Mouse (Mus musculus): ENCODE measurements around the gene Ostm1. TPM values are rescaled to one million over a fixed set of nuclear protein-coding genes. Genes with fewer than 3 reads are reported as not detected.
A peak's percentile ranks its signal among the peaks of the same experiment; 100 is the strongest.

Ostm1 gene
- total RNA-seq, 2 experiments from 2014 or later: 58.9 to 59.8 TPM

DNA sequence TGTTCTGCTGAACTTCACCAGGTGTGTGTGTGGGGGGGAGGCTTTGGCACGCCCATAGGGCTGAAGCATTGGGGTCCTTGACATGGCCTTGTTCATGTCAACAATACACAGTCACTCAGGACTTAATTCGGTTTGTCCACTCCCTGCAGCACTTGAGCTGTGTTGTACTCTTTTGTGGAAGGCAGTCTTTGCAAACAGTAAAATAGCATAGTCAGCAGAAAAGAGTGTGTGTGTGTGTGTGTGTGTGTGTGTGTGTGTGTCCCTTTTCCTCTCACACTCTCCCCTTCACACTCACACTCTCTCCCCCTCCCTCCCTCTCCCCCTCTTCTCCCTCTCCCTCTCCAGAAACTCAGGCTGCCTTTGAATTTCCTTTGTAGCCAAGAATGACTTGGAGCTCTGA, 34.7 kb downstream of the Ostm1 start:
- DNase-seq (ENCODE audit: low spot score in 2 of 2): no peak

- DNase-seq (ENCODE audit: low spot score in 2 of 2): no peak
These were observed 42.3 kb downstream of the Ostm1 start for GRCm38 (mm10) chr10:42625907-42626306.

DNA sequence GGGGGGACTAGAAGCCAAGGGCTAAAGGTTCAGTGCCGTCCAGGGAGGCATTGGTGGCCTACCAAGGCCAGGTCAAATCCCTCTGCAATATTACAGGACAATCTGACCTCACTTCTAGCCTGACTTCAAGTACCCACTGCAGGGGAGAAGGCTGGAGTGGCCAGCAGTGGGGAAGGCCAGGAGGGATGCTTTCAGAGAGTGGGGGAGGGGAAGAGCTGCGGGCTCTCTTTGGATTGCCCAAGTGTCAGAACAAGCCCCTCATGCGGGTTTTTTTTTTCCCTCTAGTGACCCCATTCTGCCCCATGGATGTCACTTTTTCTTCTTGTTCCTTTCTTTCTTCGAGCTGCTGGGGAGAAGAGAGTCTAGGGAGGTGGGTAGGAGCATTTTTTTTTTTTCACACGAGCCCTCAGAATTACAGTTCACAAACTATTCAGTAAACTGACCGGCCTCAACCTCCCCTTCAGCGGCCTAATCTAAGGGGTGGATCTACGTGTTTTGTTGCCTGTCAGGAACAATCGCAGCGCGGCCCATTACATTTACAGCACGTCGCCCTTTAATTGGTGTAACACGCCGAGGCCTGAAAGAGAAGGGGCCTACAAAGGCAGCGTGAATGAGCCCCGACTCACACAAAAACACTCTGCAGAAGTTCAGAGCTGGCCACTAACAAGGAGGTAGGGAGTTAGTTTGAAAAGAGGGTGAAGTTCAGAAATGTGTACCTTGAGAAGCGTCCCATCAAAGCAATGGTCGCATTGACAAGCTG, 47.2 kb downstream of the Ostm1 start:
- no peak for DNase-seq (ENCODE audit: low spot score in 2 of 2)

- DNase-seq (ENCODE audit: low spot score in 2 of 2): no peak
These were observed 48.3 kb downstream of the Ostm1 start for GRCm38 (mm10) chr10:42631754-42632452.

GRCm38 (mm10) chr10:42632453-42633360, 49.1 kb downstream of the Ostm1 start:
- DNase-seq (ENCODE audit: low spot score in 2 of 2): no peak

DNA sequence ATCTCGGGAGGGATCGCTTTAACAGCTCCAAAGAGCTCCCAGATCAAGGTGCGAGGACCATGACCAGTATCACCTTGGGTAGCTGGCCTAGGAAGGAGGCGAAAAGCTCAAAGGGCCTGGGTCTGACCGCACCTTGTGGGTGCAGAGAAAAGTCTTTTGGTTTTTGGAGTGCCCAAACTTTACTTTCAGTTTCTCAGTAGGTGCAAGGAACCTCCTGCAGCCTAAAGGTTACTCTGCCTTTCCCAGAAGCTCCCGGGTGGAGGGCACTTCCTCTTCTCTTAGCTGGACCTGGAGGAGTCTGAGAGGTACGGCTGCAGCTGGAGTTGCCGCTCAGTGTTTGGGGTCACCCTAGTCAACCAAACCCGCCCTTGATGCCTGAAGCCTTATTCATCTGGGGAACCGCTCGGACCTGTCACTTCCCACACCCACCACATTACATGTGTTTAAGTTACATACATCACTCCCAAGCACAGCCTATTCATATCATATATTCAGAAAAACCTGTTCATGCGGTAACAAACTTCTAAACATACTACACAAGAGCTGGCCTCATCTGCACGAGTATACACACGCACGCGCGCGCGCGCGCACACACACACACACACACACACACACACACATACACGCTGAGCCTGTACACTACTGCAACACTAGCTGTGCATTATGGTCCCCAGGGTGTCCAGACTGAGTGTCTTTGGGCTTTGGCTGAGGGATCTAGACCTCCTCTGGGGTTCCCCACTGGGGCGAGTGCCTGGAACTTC, 49.9 kb downstream of the Ostm1 start:
- no peak for DNase-seq (ENCODE audit: low spot score in 2 of 2)

- DNase-seq (ENCODE audit: low spot score in 2 of 2): no peak
These were observed 50.6 kb downstream of the Ostm1 start for GRCm38 (mm10) chr10:42634122-42634720.

GRCm38 (mm10) chr10:42635046-42635445, 51.4 kb downstream of the Ostm1 start:
- DNase-seq (ENCODE audit: low spot score in 2 of 2): no peak

- DNase-seq (ENCODE audit: low spot score in 2 of 2): no peak
These were observed 52.1 kb downstream of the Ostm1 start for GRCm38 (mm10) chr10:42635566-42636359.

- no peak for DNase-seq (ENCODE audit: low spot score in 2 of 2)
These were observed 52.9 kb downstream of the Ostm1 start for GRCm38 (mm10) chr10:42636360-42637182.

DNA sequence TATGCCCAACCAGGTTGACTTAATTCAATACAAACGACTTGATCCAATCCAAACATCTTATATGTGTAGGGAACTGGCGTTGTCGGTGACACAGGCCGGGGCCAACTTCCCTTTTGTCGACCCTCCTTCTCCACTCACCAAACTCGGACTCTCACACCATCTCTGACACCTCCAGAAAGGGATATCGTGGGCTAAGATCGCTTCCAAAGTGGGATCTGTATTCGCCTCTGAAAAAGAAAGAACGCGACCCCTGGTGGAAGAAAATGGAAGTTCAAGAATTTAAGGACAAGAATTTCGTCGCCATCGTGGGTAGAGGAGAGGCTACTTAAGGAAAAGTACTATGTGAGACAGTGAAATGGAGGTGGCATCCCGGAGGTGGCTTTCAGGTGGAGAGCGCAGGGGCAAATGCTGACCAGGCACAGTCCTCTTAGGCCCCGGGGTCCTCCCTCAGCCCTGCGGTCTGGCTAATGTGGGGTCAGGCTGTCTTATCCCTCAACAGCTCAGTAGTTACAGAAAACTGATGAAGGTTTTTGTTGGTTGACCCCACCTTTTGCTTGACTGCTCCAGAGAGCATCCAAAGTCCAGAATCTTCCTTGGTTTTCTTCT, 53.7 kb downstream of the Ostm1 start:
- DNase-seq (ENCODE audit: low spot score in 2 of 2): peak in 1 of 2 experiments; percentile 72

GRCm38 (mm10) chr10:42639856-42640255, 56.2 kb downstream of the Ostm1 start:
- DNase-seq (ENCODE audit: low spot score in 2 of 2): no peak

DNA sequence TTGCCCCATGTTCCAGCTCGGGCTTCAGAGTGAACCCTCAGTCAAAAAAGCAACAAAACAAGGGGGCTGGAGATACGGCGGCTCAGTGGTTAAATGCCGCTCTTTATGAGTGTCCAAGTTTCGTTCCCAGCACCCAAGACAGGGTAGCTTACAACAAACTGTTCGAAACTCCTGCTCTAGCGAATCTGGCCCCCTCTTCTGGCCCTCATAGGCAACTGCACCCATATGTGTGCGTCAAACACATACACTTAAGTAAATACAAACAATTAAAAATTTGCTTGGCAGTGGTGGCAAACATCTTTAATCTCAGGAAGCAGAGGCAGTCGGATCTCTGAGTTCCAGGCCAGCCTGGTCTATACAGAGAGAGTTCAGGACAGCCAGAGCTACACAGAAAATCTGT, 60.0 kb downstream of the Ostm1 start:
- no peak for DNase-seq (ENCODE audit: low spot score in 2 of 2)

DNA sequence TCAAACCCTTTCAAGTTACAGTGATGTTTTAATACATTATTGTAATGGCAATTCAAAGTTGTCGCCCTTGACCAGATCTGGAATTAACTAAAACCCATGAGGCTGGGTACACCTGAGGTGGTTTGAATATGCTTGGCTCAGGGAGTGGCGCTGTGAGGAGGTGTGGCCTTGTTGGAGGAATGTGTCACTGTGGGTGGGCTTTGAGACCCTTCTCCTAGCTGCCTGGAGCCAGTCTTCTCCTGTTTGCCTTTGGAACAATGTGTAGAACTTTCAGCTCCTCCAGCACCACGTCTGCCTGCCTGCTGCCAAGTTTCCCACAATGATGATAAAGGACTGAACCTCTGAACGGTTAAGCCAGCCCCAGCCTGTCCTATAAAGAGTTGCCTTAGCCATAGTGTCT, 62.7 kb downstream of the Ostm1 start:
- no peak for DNase-seq (ENCODE audit: low spot score in 2 of 2)

DNA sequence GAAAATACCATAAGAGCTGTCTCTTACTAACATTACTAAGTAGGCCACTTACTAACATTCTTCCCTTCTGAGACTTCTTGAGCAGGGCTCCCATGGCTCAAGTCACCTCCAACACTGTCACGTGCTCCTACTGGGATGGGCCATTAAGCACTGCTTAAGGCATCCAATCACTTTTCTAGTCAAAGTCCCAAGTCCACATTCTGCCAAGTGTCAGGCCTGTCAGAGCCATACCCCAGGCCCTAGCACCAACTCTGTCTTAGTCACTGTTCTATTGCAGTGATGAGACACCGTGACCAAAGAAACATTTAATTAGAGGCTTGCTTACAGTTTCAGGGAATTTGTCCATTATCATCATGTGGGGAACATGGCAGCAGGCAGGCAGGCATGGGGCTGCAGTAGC, 78.3 kb downstream of the Ostm1 start:
- no peak for DNase-seq (ENCODE audit: low spot score in 2 of 2)

GRCm38 (mm10) chr10:42669970-42670369, 86.3 kb downstream of the Ostm1 start:
- no peak for DNase-seq (ENCODE audit: low spot score in 2 of 2)

DNA sequence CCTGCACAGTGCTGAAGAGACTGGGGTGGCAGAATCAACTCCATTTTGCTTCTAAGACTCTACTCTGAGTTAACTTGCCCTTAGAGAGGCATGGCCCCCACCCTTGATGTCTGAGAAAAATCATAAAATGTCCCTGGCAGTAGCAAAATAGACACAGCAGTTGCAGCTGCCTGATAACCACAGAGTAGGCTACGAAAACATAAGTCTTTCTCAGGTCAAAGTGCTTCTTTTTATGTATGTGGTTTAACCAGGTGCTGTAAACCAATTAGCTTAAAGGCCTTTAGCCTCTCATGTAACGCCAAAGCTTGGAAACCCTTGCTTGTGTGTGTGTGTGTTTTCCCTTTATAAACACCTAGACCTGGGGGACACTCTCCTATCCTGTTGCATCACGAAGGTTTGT, 89.2 kb downstream of the Ostm1 start:
- DNase-seq (ENCODE audit: low spot score in 2 of 2): no peak

- no peak for DNase-seq (ENCODE audit: low spot score in 2 of 2)
These were observed 91.9 kb downstream of the Ostm1 start for GRCm38 (mm10) chr10:42675571-42675970.
